Mouse (Mus musculus) midbrain, postnatal 0 days (tissue): Measurements from ENCODE around the gene Plcxd3. TPM values are rescaled to one million over a fixed set of nuclear protein-coding genes. Genes with fewer than 3 reads are reported as not detected.
A peak's percentile ranks its signal among the peaks of the same experiment; 100 is the strongest.

Source experiments
- ATAC-seq: fragments of 200-750 bp; cut with Nextera tagmentation; 2 replicates; pipeline ENCODE4 v1.8.0; 2017; ENCODE audit warnings: moderate number of reproducible peaks, mild to moderate bottlenecking, moderate TSS enrichment, moderate library complexity; ENCODE audit not compliant: low FRiP score
- DNase-seq: peaks from one replicate; pipeline ENCODE4 v3.0.0-alpha.2; 2015; ENCODE audit warnings: low spot score
- H3K27ac ChIP-seq: fragments of 300-500 bp; sonication (generic); 2 replicates; pipeline ENCODE4 v1.5.1; 2014; ENCODE audit warnings: low read depth, mild to moderate bottlenecking, low read length, mixed read lengths
- H3K27me3 ChIP-seq: fragments of 300-500 bp; sonication (generic); 2 replicates; pipeline ENCODE4 v1.6.1; 2014; ENCODE audit warnings: low read length, control low read depth, mixed read lengths; ENCODE audit not compliant: insufficient read depth
- H3K36me3 ChIP-seq: fragments of 300-500 bp; sonication (generic); 2 replicates; pipeline ENCODE4 v1.6.1; 2014; ENCODE audit warnings: low read length, control low read depth, mixed read lengths; ENCODE audit not compliant: insufficient read depth
- H3K4me1 ChIP-seq: fragments of 300-500 bp; sonication (generic); 2 replicates; pipeline ENCODE4 v1.6.1; 2014; ENCODE audit warnings: mild to moderate bottlenecking, control low read depth, antibody characterized with exemption, low read length, mixed read lengths; ENCODE audit not compliant: insufficient read depth
- H3K4me2 ChIP-seq: fragments of 300-500 bp; sonication (generic); 2 replicates; pipeline ENCODE4 v1.6.1; 2014; ENCODE audit warnings: low read depth, mild to moderate bottlenecking, low read length, mixed read lengths; ENCODE audit not compliant: poor library complexity, severe bottlenecking
- H3K4me3 ChIP-seq: fragments of 300-500 bp; sonication (generic); 2 replicates; pipeline ENCODE4 v1.5.1; 2014; ENCODE audit warnings: low read depth, mild to moderate bottlenecking, low read length, moderate library complexity
- H3K9ac ChIP-seq: fragments of 300-500 bp; sonication (generic); replicated peaks from 2 replicates; pipeline ENCODE4 v1.6.1; 2014; ENCODE audit warnings: mild to moderate bottlenecking, low read length, moderate library complexity, mixed read lengths; ENCODE audit not compliant: poor library complexity, severe bottlenecking
- H3K9me3 ChIP-seq: fragments of 300-500 bp; sonication (generic); 2 replicates; pipeline ENCODE4 v1.6.1; 2016; ENCODE audit warnings: low read length, control low read depth
- CTCF ChIP-seq: IDR thresholded peaks from 2 replicates; pipeline ENCODE4 v1.5.1; 2016; ENCODE audit warnings: antibody characterized with exemption, mild to moderate bottlenecking
- WGBS: fragments of 180-500 bp; shearing (Covaris S2); extraction: QIAGEN DNeasy Blood & Tissue Kit; methylation state at CpG from one replicate; pipeline ENCODE4 v1.1.7; 2014; 5-methylcytosine and 5-hydroxymethylcytosine counted together
- polyA plus RNA-seq: library from polyadenylated mRNA; unstranded; fragments of >200 nt; fragmentation: Nextera tagmentation; extraction: Ambion mirVana; gene quantifications from 2 replicates; pipeline ENCODE4 v1.2.1, GENCODE M21; 2015
- total RNA-seq: library from RNA; depleted of rRNA; stranded (reverse); fragments of >200 nt; gene quantifications from 2 replicates; pipeline ENCODE4 v1.2.3, GENCODE M21; 2014

Gene Plcxd3
- total and polyA plus RNA-seq, 2 experiments from 2014 or later = 64.6 to 100 TPM

DNA sequence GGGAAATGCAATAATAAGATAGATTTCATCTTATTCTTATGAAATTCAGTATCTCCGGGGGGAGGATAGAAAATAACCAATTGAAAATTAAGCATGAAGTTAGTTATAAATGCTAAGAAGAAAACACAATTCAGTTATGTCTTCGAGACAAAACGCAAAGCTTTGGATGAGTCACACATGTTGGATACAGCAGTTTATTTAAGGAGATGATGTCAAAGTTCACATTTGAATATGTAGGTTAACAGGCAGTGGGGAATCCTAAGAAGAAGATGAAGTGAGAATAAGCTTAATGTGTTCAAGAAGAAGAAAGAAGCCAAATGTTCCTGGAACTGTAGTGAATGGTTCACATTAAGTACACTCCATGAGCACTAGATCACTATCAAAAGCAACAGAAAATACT, 128.1 kb downstream of the Plcxd3 start:
- WGBS = 93% methylated on average over 3 of the region's 3 CpGs

DNA sequence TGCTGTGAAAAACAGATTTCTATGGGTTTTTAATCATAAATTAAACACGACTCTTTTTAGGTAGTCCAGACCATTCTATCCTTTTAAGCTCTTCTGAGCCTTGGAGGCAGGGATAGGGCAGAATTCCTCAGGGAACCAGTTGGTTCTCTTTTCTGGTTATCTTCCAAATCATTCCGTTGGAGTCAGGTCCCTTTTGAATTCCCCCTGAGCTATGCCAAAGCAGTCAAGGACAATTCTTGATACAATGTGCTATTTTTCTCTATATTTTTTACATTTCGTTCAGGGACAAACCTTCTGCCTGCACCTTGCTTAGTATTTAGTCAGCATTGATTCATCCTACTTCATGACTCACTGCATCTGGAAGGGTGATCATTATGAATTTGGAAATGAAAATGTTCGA, 128.5 kb downstream of the Plcxd3 start:
- Histone ChIP-seq H3K27me3 (no peaks in the 10 kb centered on the region), H3K9me3 (no peaks in the 10 kb centered on the region), H3K4me3 (no peak overlapping the region), H3K27ac (no peak overlapping the region), H3K36me3 (no peaks in the 10 kb centered on the region), H3K9ac (no peak overlapping the region), H3K4me1 (no peaks in the 10 kb centered on the region), H3K4me2 (no peak overlapping the region)
- no peak for TF ChIP-seq CTCF
- DNase-seq (no peak), ATAC-seq (no peak)
- 73% methylated on average over 4 of the region's 4 CpGs for WGBS

More for the DNA sequence above, 128.1 kb downstream of the Plcxd3 start:
- no peaks in the 10 kb centered on the region for H3K36me3 ChIP-seq
- H3K27ac ChIP-seq = no peak overlapping the region
- ATAC-seq = no peak
- no peak overlapping the region for H3K4me3 ChIP-seq
- no peak overlapping the region for H3K9ac ChIP-seq
- no peaks in the 10 kb centered on the region for H3K4me1 ChIP-seq
- H3K9me3 ChIP-seq = no peaks in the 10 kb centered on the region
- TF ChIP-seq CTCF = no peak
- no peaks in the 10 kb centered on the region for H3K27me3 ChIP-seq
- no peak overlapping the region for H3K4me2 ChIP-seq
- no peak for DNase-seq

DNA sequence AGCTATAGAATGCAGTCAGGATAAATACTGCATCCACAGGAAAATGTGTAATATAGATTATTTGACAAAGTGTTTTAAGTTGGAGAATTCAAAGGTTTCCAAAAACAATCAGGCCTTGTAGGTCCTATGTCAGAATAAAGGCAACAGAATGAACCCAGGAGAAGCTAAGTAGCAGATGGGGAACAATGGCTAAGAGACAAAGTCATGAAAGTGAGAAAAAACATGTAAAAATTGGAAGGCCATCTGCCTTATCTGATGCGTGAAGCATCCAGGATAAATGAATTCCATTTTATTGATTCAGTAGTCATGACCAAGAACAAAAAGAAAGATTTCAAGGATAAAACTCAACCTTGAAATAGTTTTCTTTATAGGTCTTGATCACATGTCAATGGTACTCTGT, 139.4 kb downstream of the Plcxd3 start:
- Histone ChIP-seq H3K4me3 (no peak overlapping the region), H3K9ac (no peak overlapping the region), H3K9me3 (no peaks in the 10 kb centered on the region), H3K4me1 (no peaks in the 10 kb centered on the region), H3K36me3 (no peaks in the 10 kb centered on the region), H3K27ac (no peak overlapping the region), H3K27me3 (no peaks in the 10 kb centered on the region), H3K4me2 (no peak overlapping the region)
- no peak for DNase-seq
- 74% methylated on average over 1 of the region's 1 CpGs for WGBS
- TF ChIP-seq CTCF = no peak
- no peak for ATAC-seq

DNA sequence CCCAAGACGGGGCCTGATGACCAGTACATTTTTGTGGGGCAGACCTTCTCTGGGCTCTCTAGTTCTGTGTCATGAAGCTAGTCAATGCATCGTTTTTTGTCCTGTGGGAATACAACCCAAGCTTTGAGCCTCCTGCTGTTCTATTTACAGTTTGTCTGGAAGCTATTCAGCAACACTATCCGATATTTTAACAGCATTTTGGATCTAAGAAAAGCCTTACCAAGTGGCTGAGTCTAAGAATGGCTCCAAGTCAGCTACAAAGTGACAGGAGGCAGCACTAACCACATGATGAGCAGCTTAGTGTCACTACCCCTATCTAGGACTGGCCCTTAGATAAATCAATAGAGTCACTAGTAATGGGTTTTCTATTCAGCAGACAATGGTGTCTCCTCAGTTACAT, 149.3 kb downstream of the Plcxd3 start:
- 63% methylated on average over 3 of the region's 3 CpGs for WGBS
- Histone ChIP-seq H3K9ac (no peak overlapping the region), H3K27me3 (no peaks in the 10 kb centered on the region), H3K4me3 (no peak overlapping the region), H3K27ac (no peak overlapping the region), H3K4me1 (no peaks in the 10 kb centered on the region), H3K9me3 (no peaks in the 10 kb centered on the region), H3K36me3 (no peaks in the 10 kb centered on the region), H3K4me2 (no peak overlapping the region)
- DNase-seq (no peak), ATAC-seq (no peak)
- TF ChIP-seq CTCF = no peak

DNA sequence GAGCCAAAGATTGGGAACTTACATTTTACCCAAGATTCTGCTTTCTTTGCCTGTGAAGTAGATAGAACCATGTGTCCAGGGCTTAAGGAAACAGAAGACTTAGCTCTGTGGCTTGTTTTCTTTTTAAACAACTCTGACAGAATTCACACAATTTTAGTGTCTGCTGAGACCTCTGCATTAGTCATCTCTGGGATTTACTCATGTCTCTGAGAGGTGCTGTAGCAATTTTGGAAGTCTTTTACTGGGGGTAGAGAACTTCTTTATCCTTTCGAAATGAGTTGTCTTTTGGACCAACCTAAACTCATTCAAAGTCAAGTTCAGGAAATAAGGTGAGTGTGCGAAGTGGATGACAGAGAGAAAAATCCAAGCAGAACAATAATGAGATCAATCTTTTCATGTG, 158.4 kb downstream of the Plcxd3 start:
- no peak for TF ChIP-seq CTCF
- Histone ChIP-seq H3K4me1 (no peaks in the 10 kb centered on the region), H3K27me3 (no peaks in the 10 kb centered on the region), H3K4me3 (no peak overlapping the region), H3K9ac (no peak overlapping the region), H3K36me3 (no peaks in the 10 kb centered on the region), H3K9me3 (no peaks in the 10 kb centered on the region), H3K4me2 (no peak overlapping the region), H3K27ac (no peak overlapping the region)
- DNase-seq (no peak), ATAC-seq (no peak)
- 93% methylated on average over 2 of the region's 2 CpGs for WGBS

DNA sequence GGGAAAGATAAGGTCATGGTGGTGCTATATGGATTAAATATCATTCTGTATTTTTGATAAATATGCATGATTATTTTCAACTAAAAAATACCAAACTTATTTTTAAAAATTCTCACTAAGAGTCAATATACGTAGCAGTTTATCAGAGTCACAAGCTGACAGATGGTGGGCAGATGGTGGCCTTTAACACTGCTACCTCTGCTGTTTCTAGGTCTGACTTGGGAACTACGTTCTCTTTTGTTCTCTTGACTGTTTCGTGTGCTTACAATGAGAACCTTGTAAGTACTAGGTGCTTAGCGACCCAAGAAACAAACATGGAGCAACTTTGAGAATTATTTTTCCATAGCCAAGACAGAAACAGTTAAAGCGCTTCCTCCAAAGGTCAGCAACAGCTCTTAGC, 183.8 kb downstream of the Plcxd3 start:
- ATAC-seq = no peak
- no peak for TF ChIP-seq CTCF
- H3K4me1 ChIP-seq = no peaks in the 10 kb centered on the region
- H3K27ac ChIP-seq = no peak overlapping the region
- H3K4me3 ChIP-seq = no peak overlapping the region
- no peaks in the 10 kb centered on the region for H3K9me3 ChIP-seq
- no peak overlapping the region for H3K9ac ChIP-seq
- DNase-seq = peak; percentile 5
- H3K36me3 ChIP-seq = no peaks in the 10 kb centered on the region
- no peak overlapping the region for H3K4me2 ChIP-seq
- H3K27me3 ChIP-seq = no peaks in the 10 kb centered on the region
- WGBS = 83% methylated on average over 5 of the region's 5 CpGs
